Mouse (Mus musculus) E14TG2a.4 (cell line): Measurements from ENCODE around the gene Gpr45.

ENCODE experiments used
- CTCF ChIP-seq: conservative IDR thresholded peaks from 2 replicates; pipeline ENCODE4 v1.5.1; 2014; ENCODE audit warnings: low read length
- NANOG ChIP-seq: IDR thresholded peaks from 2 replicates; pipeline ENCODE4 v1.6.1; 2014; ENCODE audit warnings: borderline replicate concordance, low read length, mixed read lengths
- POU5F1 ChIP-seq: IDR thresholded peaks from 2 replicates; pipeline ENCODE4 v1.6.1; 2014; ENCODE audit warnings: low read length, borderline replicate concordance

DNA sequence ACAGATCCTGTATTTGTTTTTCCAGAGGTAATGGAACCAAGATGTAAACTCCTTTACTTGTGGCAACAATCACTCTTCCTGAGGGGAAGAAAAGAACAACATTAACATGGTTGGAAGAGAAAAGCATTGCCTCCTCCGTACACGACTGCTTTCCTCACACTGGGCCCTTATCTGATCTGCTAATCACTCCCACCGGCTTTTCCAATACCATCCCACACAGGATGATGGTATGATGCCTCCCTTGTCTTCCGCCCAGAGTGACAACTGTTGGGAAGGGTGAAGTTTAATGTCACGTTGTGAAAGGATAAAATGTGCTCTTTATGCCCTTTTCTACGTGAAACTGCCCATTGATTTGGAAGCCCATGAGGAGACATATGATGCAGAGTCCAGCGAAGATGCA lies 114.9 kb downstream of the Gpr45 start:
- TF ChIP-seq CTCF: no peak
- TF ChIP-seq POU5F1: no peak
- TF ChIP-seq NANOG: no peak
